Mouse (Mus musculus) cerebellum, postnatal 36 days (tissue): Measurements from ENCODE around the gene Rcsd1.

ENCODE experiments used
- DNase-seq, 2 experiments: peaks; one replicate each; pipeline ENCODE4 v3.0.0; 2021 to 2022; ENCODE audit warnings: mixed read lengths in 2 of 2

The Rcsd1 gene

DNA sequence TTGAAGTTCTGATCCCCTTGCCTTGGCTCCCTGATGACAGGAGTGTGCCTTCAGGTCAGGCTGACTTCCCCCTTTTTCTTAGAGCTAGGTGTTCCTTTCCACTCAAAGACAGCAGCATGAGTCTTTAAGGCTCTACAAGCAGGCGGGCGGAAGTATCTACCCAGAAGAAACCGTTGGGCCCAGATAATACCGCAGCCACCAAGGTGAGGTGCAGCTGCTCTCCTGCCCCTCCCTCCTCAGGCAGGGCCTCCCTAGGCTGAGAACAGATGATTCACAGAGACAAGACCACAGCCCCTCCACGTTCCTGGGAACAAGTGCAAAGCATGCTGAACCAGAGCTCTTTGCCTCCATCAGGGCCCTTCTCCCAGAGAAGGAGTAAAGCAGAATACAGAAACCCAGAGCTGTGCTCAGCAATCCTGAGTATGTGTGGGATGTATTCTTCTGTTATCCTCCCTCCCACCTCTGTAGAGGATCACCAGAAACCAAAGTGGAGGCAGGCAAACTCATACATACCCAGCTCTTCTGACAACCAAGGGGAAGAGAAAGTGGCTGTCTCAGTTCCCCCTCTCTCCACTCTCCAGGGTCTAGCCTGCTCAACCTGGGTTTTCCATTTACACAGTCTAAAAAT, at the start of gene Rcsd1:
TSS of gene Rcsd1 (minus strand) at position 129 of the 628 bp plus-strand sequence.
- DNase-seq, result no peak

DNA sequence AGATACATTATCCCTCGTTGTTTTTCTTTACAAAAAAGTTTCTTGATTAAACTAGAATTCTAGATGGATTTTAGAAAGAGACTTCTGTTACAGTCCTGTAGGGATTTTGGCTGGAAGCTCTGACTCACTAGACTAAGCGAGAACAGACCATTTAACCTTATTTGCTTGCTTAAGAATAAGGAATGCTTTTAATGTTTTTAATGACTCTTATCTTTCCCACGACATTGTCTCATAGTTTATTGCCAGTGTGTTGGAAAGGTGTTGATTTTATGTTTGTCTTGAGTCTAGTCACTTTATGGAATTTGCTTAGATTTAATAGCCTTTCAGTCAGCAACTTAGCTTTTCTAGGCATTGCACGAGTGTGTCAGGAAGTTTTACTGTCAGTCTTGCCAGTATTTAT, 45.6 kb upstream of the Rcsd1 start:
- no peak for DNase-seq

DNA sequence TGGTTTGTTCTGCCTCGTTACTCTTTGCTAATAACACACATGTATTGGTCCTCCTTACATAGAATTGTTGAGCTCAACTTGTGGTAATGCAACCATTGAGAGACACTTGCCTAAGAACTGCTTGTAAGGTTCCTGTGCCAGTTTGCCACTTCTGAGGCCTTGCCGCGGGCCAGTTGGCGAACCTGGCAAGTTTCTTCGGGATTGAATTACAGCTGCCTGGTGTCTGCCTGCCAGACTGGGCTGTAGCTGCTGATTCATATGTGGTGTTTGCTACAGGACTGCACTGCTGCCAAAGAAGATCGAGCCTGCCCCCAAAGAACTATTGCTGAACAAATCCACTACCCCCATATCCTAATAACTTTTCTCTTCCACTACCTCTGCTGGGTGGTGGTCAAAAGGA, 44.6 kb upstream of the Rcsd1 start:
- no peak for DNase-seq

DNA sequence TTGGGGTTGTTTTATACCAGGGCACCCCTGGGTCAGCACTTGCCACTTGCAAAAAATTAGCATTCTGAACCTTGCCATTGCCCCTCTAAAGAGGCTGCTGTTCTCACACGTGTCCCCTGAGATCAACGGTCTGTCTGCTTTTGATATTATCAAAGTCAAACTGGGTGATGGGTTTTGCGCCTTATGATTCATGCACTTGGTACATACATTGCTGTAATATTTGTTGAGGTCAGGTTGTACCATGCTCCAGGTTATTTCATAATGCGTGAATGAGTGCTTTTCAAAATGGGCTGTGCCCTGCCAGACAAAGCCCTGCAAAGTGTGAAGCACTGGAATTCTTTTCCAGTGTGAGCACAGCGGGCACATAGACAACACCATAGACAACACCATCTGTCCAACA, 42.3 kb upstream of the Rcsd1 start:
- DNase-seq, result no peak

DNA sequence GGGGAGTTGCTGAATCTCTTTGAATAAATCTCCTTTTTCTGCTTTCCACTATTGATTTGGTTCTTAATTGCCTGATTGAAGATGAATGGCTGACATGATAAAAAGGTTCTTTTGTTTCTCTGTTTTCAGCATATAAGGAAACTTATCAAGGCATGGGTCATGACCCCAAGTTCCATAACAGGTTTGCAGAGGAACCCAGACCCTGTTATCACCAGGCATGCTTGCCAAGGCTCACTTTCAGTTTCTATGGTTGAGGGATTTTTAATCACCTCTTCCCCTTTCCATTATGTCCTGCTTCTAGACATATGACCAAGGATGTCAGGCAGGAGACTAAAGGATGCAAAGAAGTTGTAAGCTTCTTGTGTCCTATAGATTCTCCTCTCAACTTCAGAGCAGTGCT, 41.6 kb upstream of the Rcsd1 start:
- DNase-seq, result no peak

DNA sequence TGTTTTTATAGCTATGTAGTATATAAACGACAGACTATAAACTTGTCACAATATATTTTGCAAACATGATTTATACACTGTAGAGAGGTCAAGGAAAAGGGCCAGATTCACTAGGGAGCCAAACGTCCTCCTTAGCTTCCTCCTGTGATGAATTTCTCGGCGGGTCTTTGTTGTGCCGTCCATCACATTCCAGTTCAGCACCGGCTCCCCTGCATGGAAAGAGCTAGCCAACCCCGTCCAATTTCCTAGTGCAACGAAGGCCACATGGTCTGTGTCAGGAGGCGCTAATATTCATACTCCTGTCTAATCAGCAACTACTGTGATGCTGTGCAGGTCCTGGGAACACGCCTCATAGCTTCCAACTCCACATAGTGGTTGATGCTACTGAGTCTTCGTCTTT, 38.5 kb upstream of the Rcsd1 start:
- DNase-seq, result no peak

DNA sequence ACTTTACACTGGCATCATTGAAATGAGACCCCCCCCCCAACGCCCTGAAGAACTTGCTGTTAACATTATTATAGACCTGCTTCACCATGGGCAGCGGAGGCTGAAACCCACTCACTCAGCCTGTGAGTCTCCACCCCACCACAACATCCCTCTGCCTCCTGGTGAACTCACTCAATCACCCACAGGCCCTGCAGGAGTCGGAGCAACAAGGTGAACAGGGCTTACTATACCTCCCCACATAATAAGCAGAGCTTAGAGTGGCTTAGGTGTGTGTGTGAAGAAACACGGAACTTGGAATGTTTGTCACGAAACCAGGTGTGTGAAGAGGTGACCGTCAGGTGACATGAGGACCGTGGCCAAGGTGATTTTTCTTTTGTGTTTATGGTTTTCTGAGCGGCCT, 32.4 kb upstream of the Rcsd1 start:
- DNase-seq, result no peak

DNA sequence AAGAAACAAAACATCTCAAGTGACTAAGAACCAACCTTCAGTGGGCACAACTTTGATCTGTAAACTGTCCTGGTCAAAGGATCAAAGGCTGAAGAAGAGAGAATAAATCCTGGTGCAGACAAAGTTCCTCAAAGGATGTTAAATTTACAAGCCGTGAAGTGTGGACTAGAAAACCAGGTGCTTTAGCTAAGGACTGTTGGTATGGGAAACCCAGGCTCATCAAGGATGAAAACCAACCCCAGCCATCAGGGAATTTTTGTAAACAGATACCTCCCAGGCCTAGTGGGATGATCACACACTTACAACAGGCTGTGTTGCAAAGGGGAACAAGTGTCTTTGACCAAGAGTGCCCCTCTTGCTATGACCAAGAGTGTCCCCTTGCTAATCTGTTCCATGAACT, 29.4 kb upstream of the Rcsd1 start:
- no peak for DNase-seq

DNA sequence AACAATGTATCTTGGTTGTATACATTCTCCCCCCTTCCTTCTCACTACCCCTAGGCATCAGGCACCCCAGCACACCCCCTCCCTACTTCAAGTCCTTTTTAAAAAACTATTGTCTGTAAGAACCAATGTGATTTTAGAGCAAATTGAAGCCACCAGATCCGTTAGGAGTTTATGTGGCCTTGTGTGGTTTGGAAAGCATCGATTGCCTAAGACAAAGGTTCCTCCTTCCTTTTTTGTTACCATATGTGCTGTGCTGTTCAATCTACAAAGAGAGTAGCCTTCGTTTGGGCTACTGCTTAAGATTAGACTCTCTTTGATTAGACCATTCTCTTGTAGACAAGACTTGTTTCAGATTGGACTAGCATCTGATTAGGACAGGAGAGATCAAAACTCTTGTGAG, 28.3 kb upstream of the Rcsd1 start:
- no peak for DNase-seq

DNA sequence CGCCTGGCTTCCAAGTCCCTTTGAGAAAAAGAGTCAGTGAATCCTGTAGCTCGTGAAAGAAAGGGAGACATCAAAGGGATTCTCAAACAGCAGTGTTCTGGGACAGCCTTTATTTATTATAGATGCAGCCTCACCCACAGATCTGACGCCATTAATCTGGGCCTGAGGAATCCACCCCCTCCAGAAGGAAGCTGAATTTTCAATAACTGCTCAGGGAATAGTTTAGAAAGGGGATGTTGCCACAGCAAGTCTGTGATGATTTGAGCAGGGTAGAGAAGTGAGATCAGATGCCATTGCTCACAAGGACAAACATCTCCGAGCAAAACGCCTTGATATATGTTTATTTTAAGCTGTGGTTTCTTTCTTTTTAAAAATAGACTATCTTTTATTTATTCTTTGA, 27.9 kb upstream of the Rcsd1 start:
- DNase-seq, result no peak

DNA sequence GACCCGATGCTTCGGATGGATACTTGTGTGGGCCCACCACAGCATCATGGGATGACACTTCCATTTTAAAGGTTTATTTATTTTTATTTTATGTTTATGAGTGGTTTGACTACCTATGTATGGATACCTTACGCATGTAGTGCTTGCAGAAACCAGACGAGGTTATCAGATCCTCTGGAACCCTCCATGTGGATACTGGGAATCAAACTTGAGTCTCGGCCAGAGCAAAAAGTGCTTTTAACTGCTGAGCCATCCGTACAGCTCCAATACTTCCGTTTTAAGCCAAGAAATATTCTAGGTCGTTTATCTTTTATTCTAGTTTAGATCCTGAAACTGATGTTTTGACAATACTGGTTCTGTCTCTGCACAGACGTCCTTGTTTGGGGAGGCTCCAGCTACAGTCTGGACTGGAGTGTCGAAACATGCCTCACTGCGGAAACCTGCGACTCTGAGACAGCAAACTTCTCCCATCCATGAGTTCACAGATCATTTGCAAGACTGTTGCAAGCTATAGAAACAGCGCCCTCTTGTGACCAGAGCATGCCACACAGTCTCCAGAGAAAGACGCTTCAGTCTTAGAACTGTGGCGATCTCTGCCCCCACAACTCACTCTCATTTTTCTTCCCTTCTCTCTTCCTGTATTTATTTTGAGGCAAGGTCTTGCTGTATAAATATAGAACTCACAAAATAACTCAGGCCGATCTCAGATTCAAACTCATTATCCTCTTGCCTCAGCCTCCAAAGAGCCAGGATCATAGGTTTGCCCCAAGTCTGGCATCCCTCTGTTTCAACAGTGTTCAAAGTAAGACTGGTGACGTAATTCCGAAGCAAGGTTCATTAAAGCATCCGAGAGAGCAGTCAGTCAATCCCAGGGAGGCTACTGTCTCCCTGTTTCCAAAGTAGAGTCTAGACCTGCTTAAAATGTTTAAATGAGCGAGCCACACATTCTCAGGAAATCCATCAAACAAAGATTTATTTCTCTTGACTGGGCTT, 26.6 kb upstream of the Rcsd1 start:
- peak; percentile 81 to 86 for DNase-seq

DNA sequence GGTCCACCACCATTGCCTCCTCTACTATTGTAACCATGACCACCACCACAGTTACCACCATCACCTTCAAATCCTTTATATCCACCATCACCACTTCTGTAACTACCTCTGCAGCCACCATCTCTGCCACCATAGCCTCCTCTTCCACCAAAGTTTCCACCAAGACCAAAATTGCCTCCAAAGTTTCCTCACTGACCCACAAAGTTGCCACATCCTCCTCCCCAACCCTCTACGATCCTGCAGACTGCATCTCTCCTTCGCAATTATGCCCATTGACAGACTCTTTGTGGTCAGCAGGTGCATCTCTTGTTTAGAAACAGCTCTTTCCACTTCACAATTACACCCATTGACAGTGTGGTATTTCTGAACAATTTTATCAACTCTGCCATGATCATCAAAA, 25.3 kb upstream of the Rcsd1 start:
- DNase-seq, result no peak

DNA sequence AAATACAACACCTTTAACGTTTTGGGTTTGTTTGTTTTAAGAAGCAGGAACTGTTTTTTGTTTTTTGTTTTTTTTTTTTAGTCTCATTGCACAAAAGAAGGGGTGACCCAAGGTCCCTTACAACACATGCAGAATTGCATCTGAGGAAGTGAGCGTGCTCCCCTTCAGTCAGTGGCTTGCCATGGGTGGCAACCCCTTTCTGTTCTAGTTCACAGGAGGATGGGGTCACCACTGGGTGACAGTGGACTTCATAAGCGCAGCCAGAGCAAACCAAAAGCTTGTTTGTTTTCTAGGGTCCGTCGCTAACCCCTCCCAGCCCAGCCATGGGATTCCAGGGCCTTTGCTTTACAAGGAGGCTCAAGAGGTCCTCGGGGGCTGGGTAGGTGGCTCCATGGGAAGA, 22.0 kb upstream of the Rcsd1 start:
- no peak for DNase-seq

DNA sequence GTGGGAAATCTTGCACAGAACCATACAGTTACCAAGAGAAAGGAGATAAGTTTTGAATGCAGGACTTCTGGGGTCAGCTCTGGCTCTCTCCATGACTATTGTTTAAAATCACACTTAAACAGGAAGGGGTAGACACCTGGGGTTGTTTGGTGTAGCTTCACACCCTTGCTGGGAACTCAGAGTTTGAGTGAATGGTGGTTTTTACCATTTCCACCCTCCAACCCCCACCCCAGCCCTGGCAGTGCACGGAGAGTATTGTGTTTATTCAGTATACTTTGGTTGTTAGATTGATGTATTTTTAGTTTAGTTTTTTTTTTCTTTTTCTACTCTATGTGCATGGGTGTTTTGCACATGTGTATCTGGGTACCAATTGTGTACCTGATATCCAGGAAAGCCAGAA, 20.6 kb upstream of the Rcsd1 start:
- DNase-seq, result no peak

DNA sequence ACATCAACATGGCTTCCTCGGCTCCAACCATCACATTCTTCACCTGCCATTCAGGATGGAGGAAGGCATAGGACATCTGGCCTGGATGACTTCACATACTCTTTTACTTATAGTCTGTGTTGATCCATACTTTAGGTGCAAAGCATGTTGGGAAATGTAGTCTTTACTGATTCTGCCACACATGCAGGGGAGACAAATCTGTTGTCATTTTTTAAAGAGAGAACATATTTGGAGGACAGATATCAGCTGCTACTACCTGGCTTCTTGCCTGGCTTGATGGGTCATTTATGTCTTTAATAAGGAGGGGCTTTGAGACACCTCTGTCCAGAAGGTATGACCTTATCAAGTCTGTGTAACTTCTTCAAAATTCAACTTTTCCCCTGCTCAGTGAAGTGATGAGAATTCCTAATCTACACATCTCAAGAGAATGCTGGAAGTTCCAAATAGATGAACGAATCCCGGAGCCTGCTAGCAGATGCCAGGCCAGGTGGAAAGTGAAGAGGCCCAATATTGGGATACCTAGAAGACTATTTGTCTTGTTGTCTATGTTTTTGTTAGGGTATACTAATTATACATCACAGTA, 18.6 kb upstream of the Rcsd1 start:
- DNase-seq, result no peak

DNA sequence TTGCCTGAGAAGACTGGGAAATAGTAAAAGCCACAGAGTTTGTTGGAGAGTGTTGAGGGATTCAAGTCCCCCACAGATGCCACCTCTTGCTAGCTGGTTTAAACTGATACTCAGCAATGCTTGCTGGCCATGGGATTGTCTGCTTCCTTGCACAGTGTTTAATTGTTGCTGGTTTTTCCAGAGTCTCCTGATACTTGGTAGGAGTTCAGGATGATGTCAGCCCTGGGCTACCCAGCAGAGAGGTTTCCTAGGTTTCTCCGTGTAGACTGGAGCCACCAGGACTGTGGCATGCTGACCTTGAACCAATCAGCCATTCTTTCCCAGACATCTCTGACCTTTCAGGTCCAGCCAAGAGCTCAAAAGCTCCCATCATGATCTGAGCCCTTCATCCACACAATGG, 17.4 kb upstream of the Rcsd1 start:
- no peak for DNase-seq

DNA sequence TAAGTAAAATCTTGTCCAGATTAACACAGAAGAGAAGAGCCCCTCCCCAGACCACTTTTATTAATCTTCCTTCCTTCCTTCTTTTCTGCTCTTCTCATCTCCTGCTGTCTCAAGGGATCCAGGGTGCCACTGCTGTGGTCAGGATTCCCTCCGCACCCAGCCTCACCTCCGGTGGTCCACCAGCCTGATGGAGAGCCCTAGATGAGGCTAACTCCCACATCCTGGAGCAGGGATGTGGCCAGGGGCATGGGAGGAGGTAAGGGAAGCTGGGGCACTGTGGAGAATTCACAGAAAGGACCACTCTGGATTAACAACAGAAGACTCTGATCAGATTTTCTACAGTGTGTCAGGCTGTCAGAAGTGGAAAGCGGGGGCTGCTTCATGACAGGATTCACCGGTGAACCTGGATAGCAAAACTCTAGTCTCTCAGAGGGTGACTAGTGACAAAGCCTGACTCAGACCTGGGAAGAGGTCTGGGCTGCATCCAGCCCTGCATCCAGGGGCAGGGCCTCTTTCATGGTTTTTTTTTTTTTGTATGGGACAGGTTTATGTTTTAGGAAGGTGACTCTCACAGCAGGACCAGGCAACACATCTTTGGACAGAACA, 15.6 kb upstream of the Rcsd1 start:
- DNase-seq, result no peak

DNA sequence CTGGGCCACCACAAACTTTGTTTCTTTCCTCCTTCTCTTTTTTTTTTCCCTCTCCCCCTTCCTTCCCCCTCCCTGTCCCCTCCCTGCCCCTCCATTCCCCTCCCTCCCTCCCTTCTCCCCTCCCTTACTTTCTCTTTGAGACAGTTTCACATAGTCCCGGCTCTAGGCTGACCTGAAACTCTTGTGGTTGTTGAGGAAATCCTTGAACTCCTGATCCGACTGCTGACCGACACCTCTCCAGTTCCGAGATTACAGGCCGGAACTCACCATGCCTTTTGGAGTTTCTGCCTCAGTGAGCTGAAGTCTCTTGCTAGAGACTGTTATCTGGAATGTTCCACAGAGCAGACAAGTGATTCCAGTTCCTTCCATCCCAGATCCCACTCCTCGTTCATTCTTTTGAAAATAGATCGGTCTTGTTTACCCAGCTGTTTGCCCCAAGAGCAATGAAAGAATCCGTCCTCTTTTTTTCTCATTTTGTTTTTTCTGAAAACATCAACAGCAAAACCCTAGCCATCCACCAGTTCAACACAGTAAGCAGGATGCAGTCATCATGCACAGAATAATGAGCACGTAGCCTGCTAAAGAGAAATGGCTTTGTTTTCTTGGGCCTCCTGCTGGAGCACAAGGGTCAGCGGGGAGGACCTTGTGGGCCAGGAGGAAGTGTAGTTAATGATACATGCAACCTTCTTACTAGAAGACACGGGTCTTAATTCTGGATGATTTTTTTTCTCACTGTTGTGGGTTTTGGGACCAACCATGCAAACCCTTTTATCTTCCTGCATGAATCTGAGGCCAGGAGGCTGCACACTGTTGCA, 14.9 kb upstream of the Rcsd1 start:
- DNase-seq, result no peak

DNA sequence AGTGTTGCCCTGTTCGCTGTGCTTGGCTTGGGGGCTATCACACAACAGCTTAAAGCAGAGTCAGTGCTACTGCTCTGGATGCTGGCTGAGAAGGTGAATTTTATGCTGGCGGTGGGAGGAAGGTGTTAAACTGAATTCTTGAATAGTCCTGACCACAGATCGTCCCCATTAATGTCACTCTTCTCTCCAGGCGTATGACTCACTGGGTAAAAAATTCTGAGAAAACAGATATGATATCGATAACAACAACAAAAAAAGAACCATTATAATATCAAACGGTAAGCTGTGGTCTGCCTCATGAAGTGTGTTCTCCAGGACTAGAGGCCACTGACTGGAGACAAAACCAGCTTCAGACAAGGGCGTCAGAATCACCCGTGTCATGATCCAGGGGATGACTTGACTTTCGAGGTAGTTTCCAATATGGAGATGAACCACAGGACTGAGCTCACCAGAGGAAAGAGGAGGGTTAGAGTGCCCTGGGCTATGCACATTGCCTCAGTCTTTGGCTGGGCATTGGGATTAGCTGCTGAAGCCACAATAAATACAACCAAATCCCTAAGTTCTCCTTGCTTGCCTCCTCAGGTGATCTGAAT, 13.1 kb upstream of the Rcsd1 start:
- no peak for DNase-seq

DNA sequence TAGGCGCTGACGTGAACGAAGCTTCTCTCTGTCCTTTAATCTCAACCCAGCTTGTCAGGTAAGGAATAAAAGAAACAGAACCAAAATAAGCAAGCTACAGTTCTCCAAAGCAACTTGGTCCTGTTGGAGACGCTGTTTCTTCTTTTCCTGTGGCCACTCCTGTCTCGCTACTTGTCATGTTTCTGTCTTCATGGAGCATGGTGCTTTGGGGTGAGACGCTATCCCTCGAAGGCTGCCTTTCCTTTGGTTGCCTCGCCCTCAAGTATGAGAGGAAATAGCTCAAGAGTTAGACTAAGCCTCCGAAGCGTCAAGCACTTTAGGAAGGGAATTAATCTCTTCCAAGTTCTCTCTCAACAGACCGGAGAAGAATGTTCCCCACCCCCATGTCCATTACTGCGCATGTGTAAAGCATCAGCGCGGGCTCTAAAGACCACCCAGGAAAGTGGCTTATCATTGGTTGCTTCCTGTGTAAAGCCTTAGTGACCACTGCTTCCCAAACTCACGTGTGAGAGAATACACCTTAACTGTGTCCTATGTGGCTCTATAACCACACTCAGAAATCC, 9.1 kb upstream of the Rcsd1 start:
- no peak for DNase-seq

DNA sequence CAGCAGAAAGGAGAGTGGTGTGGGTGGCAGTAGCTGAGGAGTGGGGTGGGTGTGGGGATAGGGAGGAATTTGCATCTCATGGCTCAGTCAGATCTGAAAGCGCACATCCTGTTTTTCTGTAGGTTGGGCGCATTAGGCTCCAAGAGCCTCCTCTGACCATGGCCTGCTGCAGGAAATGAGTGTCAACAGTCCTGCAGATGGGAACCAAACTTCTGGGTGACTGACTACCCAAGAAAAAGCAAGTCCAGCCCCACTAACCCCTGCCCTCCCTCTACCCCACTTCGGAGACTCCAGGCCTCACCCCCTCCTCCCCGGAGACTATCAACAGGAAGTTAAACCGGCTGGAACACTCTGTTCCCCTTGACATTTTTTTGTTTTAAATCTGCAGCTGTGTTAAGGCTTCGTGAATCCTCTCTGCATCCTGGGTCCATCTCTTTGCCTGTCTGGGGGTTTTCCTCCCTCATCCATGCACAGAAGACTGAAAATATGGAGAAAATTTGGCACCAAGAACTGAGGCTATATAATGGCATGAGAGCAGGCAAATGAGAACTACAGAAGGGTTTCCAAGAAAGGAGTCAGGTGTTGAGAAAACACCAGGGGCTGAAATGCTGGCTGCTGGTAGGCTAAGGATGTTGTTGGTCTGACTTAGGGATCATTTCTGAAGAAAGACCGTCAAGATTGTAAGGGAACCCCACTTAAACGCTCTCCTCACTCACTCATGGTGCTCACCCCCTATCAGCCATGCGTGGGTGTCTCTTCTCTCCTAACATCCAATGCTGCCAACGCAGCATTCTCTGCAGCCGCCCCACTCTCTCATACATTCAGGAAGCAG, 8.4 kb upstream of the Rcsd1 start:
- DNase-seq, result no peak
